Mouse (Mus musculus) c-Kit-negative CD71-positive TER-119-positive erythroid progenitor cells, embryonic 14.5 days (primary cell): ENCODE data around the gene Ssh2.
A peak's percentile ranks its signal among the peaks of the same experiment; 100 is the strongest.

ENCODE experiments used
- DNase-seq: peaks from one replicate; pipeline ENCODE4 v3.0.0-alpha.2; 2013; ENCODE audit warnings: low read depth, low spot score

The Ssh2 gene

GRCm38 (mm10) chr11:77491502-77492291 is 275.6 kb downstream of the Ssh2 start:
- no peak for DNase-seq

DNA sequence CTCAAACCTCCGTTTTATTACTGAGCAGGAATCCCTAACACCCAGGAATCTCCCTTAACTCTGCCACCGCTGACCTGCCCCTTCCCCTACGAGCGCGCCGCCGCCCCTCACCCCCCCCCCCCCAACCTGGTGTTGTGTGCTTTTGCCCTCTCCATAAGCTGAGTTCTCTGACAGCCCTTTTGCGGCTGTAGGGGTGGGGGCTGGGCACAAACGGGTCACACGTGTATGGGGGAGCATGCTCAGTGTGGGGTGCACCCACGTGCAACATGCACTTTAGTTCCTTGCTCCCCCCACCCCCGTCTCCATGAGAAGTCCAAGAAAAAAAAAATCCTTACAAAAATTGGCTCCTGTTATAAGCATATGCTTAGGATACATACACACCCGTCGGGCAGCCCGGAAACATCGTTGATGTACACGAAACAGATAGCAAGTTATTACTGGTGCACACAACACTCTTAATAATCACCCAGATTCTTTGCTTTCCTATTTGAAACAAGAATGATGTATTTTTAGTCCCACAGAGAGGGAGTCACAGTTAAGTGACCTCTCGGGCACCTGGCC is 276.3 kb downstream of the Ssh2 start:
- DNase-seq: no peak

- peak; percentile 70 for DNase-seq
Measured at GRCm38 (mm10) chr11:77492911-77493332, 276.8 kb downstream of the Ssh2 start.

DNA sequence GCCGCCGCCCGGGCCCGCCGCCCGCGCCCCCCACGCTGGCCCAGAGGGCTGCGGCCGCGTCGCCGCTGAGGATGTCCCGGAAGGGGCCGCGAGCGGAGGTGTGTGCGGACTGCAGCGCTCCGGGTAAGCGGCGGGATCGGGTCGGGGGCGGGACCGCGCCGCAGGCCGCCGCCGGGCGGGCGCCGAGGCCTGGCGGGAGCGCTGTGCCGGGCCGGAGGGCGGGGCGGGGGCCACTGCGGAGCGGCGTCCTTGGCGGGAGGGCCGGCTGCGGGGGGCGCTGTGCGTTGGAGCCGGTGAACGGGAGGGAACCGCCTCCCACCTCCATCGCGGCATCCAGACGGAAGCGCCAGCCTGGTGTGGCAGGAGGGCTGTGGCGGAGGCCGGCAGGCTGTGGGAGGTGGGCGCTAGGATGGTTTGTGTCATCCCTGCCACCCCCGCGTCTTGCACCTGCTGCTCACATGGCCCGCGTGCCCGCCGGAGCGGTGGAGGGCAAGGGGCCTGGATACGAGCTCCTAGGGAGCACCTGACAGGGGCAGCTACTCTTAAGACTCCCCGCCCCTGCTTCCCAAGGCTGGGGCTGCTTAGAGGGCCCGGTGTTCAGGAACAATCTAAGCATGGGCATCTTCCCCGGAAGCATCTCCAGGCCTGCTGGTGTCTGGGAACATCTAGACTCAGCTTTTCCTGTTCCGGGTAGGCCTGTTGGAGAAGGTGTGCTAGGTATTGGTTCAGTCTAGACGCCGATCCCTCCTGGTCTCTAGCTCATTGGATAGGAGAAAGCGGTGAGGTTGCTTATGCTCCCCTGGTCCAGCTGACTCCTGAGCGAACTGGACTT is 277.6 kb downstream of the Ssh2 start, which contains the start of gene Git1:
Gene Git1, plus strand, starts transcription at position 51 of the 832 bp plus-strand sequence.
- no peak for DNase-seq

DNA sequence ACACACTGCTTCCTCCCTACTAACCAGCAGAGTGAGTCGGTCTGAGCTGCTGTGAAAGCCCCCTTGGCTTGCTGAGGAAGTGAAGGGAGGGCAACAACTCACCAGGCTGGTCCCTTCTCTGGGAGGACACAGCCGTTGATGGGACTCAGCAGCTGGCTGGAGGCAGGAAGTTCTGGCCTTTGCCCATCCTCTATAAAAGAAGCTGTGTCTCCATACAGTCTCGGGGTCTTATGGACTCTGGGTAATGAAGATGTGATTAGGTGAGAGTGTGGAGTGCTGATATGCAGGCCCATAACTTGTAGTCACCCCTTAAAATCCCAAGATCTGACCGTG is 278.2 kb downstream of the Ssh2 start:
- no peak for DNase-seq

- DNase-seq: no peak
Measured at GRCm38 (mm10) chr11:77494782-77495181, 278.7 kb downstream of the Ssh2 start.

GRCm38 (mm10) chr11:77495507-77495906 is 279.4 kb downstream of the Ssh2 start:
- no peak for DNase-seq

DNA sequence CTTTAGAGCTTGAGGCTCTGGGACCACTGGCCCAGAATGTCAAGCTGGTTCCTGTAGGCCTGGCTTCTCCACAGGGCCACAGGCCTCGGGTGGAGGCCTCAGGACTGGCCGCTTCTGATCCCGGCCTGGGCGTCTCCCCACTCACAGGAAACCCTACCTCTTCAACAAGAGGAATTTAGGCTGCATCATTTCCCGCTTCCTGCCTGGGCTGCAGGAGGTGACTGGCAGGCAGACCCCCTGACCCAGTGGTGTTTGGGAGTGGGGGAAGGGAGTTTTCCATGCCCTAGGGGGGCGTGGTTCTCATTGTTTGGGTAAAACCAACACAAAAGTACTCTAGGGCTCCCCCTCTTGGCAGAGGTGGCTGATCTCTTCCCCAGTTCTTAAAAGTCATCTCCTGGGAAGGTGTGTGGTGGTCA is 281.3 kb downstream of the Ssh2 start:
- DNase-seq: no peak

- no peak for DNase-seq
Measured at GRCm38 (mm10) chr11:77497851-77498250, 281.8 kb downstream of the Ssh2 start.

GRCm38 (mm10) chr11:77498261-77499139 is 282.4 kb downstream of the Ssh2 start:
- no peak for DNase-seq

DNA sequence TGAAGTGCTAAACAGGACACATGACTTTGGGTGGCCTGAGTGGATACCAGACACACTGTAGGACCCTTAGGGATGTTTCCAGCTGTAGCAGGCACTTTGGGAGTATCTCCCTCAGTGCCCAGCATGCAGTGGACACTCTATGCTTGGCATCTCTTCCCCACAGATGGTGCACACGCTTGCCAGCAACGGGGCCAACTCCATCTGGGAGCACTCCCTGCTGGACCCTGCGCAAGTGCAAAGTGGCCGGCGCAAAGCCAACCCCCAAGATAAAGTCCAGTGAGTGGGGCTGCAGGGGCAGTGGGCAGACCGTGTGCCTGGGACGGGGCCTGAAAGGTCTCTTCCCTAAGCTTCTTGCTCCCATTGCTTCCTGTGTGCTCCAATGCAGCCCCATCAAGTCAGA is 283.3 kb downstream of the Ssh2 start:
- DNase-seq: no peak

DNA sequence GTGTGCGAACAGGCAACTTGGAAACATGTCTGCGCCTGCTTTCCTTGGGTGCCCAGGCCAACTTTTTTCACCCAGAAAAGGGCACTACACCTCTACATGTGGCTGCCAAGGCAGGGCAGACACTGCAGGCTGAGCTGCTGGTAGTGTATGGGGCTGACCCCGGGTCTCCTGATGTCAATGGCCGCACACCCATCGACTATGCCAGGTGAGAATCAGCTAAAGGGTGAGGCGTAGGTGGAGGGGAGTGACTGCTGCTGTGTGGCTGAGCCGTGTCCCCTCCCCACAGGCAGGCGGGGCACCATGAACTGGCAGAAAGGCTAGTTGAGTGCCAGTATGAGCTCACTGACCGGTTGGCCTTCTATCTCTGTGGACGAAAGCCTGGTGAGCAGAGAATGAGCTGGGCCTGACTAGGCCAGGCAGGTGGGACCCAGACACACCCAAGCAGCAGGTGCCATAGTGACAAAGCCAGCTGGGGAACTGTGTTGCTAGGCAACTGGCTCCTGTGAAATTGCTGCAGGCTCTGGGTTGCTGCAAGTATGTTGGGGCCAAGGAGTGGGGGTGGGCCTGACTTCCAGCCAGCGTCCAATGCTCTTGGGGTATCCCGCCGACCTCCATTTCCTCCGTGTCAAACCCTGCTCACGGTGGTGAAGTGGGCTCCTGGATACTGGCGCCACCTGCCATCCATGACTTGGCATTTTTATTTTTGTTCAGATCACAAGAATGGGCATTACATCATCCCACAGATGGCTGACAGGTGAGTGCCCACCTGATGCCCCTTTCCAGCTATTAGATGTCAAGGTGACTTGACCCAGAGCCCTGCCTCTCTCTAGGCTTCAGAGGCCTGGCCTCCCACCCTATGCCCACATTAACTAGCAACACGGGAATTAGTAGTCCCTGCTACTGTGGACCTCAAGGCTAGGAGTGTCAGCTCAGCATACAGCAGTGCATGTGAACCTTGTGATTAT is 284.6 kb downstream of the Ssh2 start:
- DNase-seq: no peak

DNA sequence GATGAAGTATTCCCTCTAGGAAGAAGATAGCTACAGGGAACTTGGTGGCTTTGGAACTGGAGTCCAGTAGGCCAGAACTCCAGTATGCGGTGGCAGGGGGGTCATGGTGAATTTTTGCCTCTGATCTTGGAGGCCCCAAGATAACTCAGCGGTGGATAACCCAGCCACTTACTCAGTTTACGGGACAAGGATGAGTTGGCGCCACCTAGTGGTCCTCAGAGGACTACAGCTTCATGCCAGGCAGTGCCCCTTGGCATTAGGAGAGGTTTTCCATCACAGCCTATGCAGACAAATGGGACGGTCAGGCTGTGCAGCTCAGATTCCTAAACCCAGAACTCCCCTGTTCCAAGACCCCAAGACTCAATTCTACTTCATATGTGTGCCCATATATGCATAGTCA is 285.3 kb downstream of the Ssh2 start:
- DNase-seq: peak; percentile 68

DNA sequence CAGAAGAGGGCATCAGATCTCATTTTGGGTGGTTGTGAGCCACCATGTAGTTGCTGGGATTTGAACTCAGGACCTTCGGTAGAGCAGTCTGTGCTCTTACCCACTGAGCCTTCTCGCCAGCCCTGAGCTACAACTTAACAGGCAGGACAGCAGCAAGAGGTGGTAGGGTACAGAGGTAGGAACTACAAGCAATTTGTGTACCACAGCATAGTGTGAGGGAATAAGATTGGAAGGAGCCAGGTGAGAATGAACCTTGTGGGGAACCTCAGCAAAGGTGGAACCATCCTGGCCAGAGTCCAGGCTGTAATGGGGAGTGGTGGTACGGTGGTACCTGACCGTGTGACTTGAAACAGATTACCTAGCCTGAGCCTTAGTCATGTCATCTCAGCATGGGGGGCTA is 285.9 kb downstream of the Ssh2 start:
- DNase-seq: no peak

DNA sequence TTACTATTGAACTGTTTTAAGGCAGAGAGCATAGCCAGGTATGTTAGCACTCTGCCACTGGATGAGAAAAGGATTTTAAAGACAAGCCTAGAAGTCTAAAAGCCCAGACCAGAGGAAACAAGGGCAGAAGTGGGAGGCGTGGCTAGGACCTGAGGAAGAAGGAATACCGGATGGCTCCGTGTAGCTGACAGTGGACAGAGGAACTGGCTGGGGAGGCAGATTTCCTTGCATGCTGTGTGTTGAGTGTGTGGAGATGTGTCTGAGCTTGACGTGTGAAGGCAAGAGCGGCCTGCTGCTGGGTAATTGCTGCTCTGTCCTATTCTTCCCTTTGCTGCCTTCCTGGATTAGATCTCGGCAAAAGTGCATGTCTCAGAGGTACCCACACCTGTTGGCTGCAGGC is 286.4 kb downstream of the Ssh2 start:
- DNase-seq: no peak

- DNase-seq: no peak
Measured at GRCm38 (mm10) chr11:77503511-77503910, 287.4 kb downstream of the Ssh2 start.

DNA sequence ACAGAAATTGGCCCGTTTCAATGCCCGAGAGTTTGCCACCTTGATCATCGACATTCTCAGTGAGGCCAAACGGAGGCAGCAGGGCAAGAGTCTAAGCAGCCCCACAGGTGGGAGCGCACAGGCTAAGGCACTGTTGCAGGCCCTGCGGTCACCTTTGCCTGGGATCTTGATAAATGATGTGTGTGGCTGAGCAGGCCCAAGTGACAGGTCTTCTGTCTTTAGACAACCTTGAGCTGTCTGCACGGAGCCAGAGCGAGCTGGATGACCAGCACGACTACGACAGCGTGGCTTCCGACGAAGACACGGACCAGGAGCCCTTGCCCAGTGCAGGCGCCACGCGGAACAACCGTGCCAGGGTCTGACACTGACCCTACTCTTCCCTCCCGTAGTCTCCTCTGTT is 288.3 kb downstream of the Ssh2 start:
- no peak for DNase-seq

- DNase-seq: no peak
Measured at GRCm38 (mm10) chr11:77505291-77505980, 289.3 kb downstream of the Ssh2 start.

GRCm38 (mm10) chr11:77506273-77506672 is 290.2 kb downstream of the Ssh2 start:
- no peak for DNase-seq

DNA sequence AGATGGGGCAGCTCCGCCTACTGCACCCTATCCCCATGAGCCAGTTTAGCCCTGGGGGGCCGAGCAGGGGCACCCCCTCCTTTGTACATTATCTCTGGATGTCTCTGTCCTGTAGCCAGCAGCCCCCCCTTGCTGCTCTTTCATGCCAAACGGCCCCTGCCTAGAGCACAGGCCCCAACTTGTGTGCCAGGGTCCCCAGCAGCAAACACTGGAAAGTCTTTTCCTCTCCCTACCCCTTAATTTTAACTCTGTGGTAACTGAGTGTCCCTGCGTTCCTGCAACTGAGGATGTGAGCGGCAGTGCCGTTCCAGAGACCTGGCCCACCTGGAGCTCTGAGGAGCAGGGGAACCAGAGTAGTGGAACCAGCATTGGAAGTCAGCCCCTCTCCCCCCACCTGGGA is 290.9 kb downstream of the Ssh2 start:
- DNase-seq: no peak
